Mouse (Mus musculus) ES-Bruce4 (cell line): ENCODE measurements at regions not wholly inside any gene's neighbourhood (a gene's known extent, or its start where the extent isn't known, plus 50 kb on each side); places are given as distances from the start of the nearest gene placed in this dataset.

Experiments
- H3K27ac ChIP-seq: 2 replicates; pipeline ENCODE4 v1.5.1; 2012; ENCODE audit warnings: low read length, inconsistent platforms; ENCODE audit not compliant: insufficient read depth
- H3K27me3 ChIP-seq: 2 replicates; pipeline ENCODE4 v1.6.1; 2012; ENCODE audit warnings: mild to moderate bottlenecking, low read length, inconsistent platforms; ENCODE audit not compliant: control insufficient read depth, poor library complexity, insufficient read depth, severe bottlenecking
- H3K36me3 ChIP-seq: 2 replicates; pipeline ENCODE4 v1.6.1; 2012; ENCODE audit warnings: inconsistent platforms, mild to moderate bottlenecking, low read length, moderate library complexity; ENCODE audit not compliant: control insufficient read depth, poor library complexity, insufficient read depth, severe bottlenecking
- H3K4me1 ChIP-seq: one replicate; pipeline ENCODE4 v1.8.1; 2011; ENCODE audit warnings: low read length; ENCODE audit not compliant: control insufficient read depth, insufficient read depth
- H3K4me3 ChIP-seq: 2 replicates; pipeline ENCODE4 v1.5.1; 2011; ENCODE audit warnings: low read depth, mild to moderate bottlenecking, low read length
- H3K9ac ChIP-seq: 2 replicates; pipeline ENCODE4 v1.6.1; 2012; ENCODE audit warnings: low read depth, mild to moderate bottlenecking, inconsistent platforms; ENCODE audit not compliant: poor library complexity, severe bottlenecking
- H3K9me3 ChIP-seq: replicated peaks from 2 replicates; pipeline ENCODE4 v1.6.1; 2012; ENCODE audit warnings: mild to moderate bottlenecking, low read length, inconsistent platforms; ENCODE audit not compliant: control insufficient read depth, poor library complexity, insufficient read depth, severe bottlenecking
- CTCF ChIP-seq: IDR thresholded peaks from one replicate; pipeline ENCODE4 v1.8.1; 2011; ENCODE audit warnings: low read depth, low read length
- EP300 ChIP-seq: IDR thresholded peaks from 2 replicates; pipeline ENCODE4 v1.6.1; 2011; ENCODE audit warnings: low read depth, low read length; ENCODE audit not compliant: insufficient read depth
- POLR2A ChIP-seq: IDR thresholded peaks from one replicate; pipeline ENCODE4 v1.8.1; 2011; ENCODE audit warnings: low read length; ENCODE audit not compliant: insufficient read depth

DNA sequence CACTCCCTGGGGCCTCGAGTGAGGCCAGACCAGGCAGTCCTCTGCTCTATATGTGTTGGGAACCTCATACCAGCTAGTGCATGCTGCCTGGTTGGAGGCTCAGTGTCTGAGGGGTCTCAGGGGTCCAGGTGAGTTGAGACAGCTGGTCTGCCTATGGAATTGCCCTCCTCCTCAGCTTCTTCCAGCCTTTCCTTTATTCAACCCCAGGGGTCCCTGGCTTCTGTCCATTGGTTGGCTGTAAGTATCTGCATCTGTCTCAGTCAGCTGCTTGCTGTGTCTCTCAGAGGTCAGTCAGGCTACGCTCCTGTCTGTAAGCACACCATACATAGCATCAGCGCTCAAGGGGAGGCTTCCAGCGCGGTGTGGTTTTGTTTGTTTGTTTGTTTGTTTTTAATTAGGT is 92.5 kb upstream of the Sox5 start:
- Histone ChIP-seq H3K27me3 (no peaks in the 10 kb centered on the region), H3K4me1 (no peaks in the 10 kb centered on the region), H3K4me3 (no peak overlapping the region), H3K36me3 (no peaks in the 10 kb centered on the region), H3K9ac (no peak overlapping the region), H3K9me3 (no peaks in the 10 kb centered on the region), H3K27ac (no peak overlapping the region)
- no peak for TF ChIP-seq EP300

DNA sequence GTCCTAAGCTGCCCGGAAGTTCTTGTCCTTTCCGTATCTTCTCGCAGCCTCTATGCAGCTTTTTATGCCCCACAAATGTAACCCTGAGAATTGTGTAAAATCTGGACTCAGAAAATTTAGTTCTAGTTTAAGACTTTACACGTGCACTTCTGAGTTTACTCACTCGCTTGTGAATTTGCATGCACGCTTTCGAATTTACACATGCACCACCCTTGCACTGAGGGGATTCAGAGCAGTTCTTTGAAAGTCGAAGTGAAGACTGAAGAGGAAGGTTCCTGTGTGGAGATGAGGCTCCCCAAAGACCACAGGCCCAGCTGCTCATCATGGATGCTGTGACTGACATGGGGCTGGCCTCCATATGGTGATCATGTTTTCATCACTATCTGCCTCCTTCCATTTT is 89.2 kb upstream of the Sox5 start:
- H3K4me3 ChIP-seq: no peak overlapping the region
- no peaks in the 10 kb centered on the region for H3K9me3 ChIP-seq
- H3K4me1 ChIP-seq: no peaks in the 10 kb centered on the region
- no peaks in the 10 kb centered on the region for H3K36me3 ChIP-seq
- H3K27ac ChIP-seq: no peak overlapping the region
- H3K27me3 ChIP-seq: no peaks in the 10 kb centered on the region
- TF ChIP-seq POLR2A: no peak
- TF ChIP-seq CTCF: no peak
- TF ChIP-seq EP300: no peak
- H3K9ac ChIP-seq: no peak overlapping the region

DNA sequence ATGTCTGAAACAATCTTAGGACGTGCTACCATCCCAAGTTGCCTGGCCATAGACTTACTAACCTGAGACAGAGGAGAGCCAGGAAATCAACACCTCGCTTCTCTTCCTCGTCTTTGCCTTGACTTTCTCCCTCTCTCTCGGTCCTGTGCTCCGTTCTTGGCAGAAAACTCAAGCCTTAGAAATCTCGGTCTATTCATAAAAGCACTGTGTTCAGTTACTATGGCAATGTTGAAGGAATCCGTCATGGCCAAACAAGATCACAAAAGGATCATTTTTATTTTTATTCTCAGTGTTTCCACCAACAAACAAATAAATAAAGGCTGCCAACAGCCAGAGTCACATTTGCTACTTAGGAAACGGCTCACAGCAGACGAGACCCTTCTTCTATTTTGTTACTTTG is 85.6 kb upstream of the Sox5 start:
- Histone ChIP-seq H3K9ac (no peak overlapping the region), H3K36me3 (no peaks in the 10 kb centered on the region), H3K4me3 (no peak overlapping the region), H3K9me3 (no peaks in the 10 kb centered on the region), H3K4me1 (no peaks in the 10 kb centered on the region), H3K27ac (no peak overlapping the region), H3K27me3 (no peaks in the 10 kb centered on the region; the same call in 1 of the 2 replicates)
- TF ChIP-seq POLR2A (no peak), EP300 (no peak), CTCF (no peak)

DNA sequence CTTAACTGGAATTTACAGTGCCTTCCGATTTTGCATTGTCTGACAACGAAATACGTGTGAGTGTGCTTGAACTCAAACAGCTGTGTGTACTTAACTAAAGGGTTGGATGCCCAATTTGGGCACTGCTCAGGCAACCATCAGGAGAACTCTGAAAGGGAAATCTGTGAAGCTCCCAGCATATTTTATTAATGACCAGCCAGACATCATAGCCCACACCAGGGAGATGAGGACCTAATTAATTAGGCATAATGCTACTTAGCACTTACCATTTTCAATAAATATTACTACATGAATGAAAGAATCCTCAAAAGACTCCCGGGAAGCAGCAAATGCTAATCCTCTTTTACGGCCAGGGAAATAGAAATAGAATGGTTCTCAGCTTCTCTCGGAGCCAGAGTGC is 82.2 kb upstream of the Sox5 start:
- no peaks in the 10 kb centered on the region for H3K4me1 ChIP-seq
- no peak overlapping the region for H3K9ac ChIP-seq
- no peaks in the 10 kb centered on the region; the same call in 1 of the 2 replicates for H3K27me3 ChIP-seq
- H3K9me3 ChIP-seq: no peaks in the 10 kb centered on the region
- no peak overlapping the region for H3K27ac ChIP-seq
- no peak overlapping the region for H3K4me3 ChIP-seq
- TF ChIP-seq POLR2A (no peak), EP300 (no peak), CTCF (no peak)
- no peaks in the 10 kb centered on the region for H3K36me3 ChIP-seq

DNA sequence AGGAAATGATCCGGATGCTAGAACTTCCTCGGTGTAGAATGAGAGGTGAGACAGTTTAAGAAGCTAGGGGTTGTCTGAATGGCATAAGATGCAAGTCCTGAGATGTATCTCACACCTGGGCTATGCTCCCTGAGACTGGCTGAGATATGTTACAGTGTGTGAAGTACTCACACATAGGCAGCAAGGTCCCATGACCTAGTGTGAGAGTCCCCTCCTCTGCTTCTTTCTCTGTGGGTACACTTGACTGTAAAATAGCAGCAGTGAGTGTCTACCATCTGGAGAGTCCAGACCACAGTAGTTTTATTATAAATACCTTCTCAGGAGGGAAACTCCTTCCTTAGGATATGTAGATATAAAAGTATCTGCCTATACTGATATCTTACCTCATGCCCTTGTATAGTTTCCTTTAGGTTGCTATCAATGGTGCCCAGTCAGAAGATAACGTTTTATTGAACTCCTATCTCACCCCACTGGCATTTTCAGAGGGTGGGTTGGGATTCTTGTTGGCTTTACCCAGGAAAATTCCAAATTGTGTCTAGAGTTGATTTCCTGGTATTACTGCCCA is 81.7 kb upstream of the Sox5 start:
- Histone ChIP-seq H3K36me3 (no peaks in the 10 kb centered on the region), H3K27ac (no peak overlapping the region), H3K9me3 (no peaks in the 10 kb centered on the region), H3K4me3 (no peak overlapping the region), H3K27me3 (no peaks in the 10 kb centered on the region; the same call in 1 of the 2 replicates), H3K9ac (no peak overlapping the region), H3K4me1 (no peaks in the 10 kb centered on the region)
- no peak for TF ChIP-seq POLR2A
- TF ChIP-seq CTCF: no peak
- TF ChIP-seq EP300: no peak

DNA sequence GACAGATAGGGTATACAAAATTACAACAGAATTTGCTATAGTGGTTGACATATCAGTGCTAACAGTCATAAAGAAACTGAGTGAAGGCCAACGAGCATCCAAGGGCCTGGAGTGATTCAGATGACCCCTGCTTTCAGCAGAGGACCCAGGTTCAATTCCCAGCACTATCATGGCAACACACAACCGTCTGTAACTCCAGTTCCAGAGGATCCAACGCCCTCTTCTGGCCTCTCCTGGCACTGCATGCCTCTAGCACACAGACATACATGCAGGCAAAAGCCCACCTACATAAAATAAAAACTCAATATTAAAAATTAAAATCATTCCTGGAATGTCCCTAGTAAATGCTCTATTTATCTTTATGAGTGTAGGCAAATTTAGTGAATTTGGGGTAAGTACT is 59.7 kb upstream of the Sox5 start:
- Histone ChIP-seq H3K27ac (no peak overlapping the region), H3K4me1 (no peaks in the 10 kb centered on the region), H3K9me3 (no peaks in the 10 kb centered on the region), H3K4me3 (no peak overlapping the region), H3K27me3 (no peaks in the 10 kb centered on the region), H3K9ac (no peak overlapping the region), H3K36me3 (no peaks in the 10 kb centered on the region)
- TF ChIP-seq POLR2A: no peak
- TF ChIP-seq CTCF: peak; percentile 18
- no peak for TF ChIP-seq EP300
